Mouse (Mus musculus) bone marrow, adult 2 months (tissue): ENCODE results near the gene Ccl26.

Experiments
- CTCF ChIP-seq: fragments of 200-500 bp; IDR thresholded peaks from 2 replicates; pipeline ENCODE4 v1.5.1; 2011; ENCODE audit warnings: low read length, control low read depth; ENCODE audit not compliant: control insufficient read depth, insufficient read depth
- POLR2A ChIP-seq: fragments of 200-500 bp; IDR thresholded peaks from 2 replicates; pipeline ENCODE4 v1.6.1; 2011; ENCODE audit warnings: low read depth, mild to moderate bottlenecking, control low read depth, low read length, borderline replicate concordance; ENCODE audit not compliant: control insufficient read depth

DNA sequence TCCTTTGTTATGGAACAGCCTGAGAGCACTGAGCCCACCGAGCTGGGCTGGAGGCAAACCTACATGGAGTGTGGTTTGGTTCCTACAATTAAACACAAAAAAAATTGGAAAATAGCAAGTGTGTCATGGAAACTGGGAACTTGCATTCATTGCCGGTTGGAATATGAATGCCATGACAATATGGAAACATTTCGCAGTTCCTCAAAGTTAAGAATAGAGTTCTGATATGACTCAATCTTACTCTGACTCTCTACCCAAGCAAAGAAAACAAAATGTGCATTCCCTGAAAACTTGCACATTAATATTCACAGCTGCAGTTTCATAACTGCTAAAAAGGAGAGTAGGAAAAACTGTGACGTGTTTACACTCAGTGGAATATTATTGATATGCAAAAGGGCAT, 19.0 kb upstream of the Ccl26 start:
- TF ChIP-seq POLR2A = no peak
- TF ChIP-seq CTCF = no peak
